Mouse (Mus musculus) forebrain, postnatal 0 days (tissue): ENCODE data around the gene Lrrn4cl. TPM values are rescaled to one million over a fixed set of nuclear protein-coding genes. Genes with fewer than 3 reads are reported as not detected.
A peak's percentile ranks its signal among the peaks of the same experiment; 100 is the strongest.
"Not testable (repeated sequence)": the region's sequence is repeated elsewhere in the genome, so short reads cannot be mapped to it uniquely, and the experiment has no call there.

Experiments used
- ATAC-seq: fragments of 200-750 bp; cut with Nextera tagmentation; 2 replicates; pipeline ENCODE4 v1.8.0; 2017; ENCODE audit warnings: mild to moderate bottlenecking, moderate library complexity
- DNase-seq: peaks from one replicate; pipeline ENCODE4 v3.0.0-alpha.2; 2015
- H3K27ac ChIP-seq: fragments of 300-500 bp; sonication (generic); 2 replicates; pipeline ENCODE4 v1.5.1; 2014; ENCODE audit warnings: low read depth, mild to moderate bottlenecking, antibody characterized with exemption, low read length, moderate library complexity, mixed read lengths
- H3K27me3 ChIP-seq: fragments of 300-500 bp; sonication (generic); 2 replicates; pipeline ENCODE4 v1.6.1; 2014; ENCODE audit warnings: mild to moderate bottlenecking, low read length, mixed read lengths; ENCODE audit not compliant: insufficient read depth
- H3K36me3 ChIP-seq: fragments of 300-500 bp; sonication (generic); 2 replicates; pipeline ENCODE4 v1.6.1; 2014; ENCODE audit warnings: mild to moderate bottlenecking, moderate library complexity; ENCODE audit not compliant: insufficient read depth
- H3K4me1 ChIP-seq: fragments of 300-500 bp; sonication (generic); 2 replicates; pipeline ENCODE4 v1.6.1; 2014; ENCODE audit warnings: antibody characterized with exemption; ENCODE audit not compliant: insufficient read depth
- H3K4me2 ChIP-seq: fragments of 300-500 bp; sonication (generic); 2 replicates; pipeline ENCODE4 v1.6.1; 2014; ENCODE audit warnings: low read depth, mild to moderate bottlenecking, moderate library complexity
- H3K4me3 ChIP-seq: fragments of 300-500 bp; sonication (generic); 2 replicates; pipeline ENCODE4 v1.5.1; 2014; ENCODE audit warnings: low read depth, low read length, mixed read lengths
- H3K9ac ChIP-seq: fragments of 300-500 bp; sonication (generic); 2 replicates; pipeline ENCODE4 v1.6.1; 2014; ENCODE audit warnings: mild to moderate bottlenecking
- H3K9me3 ChIP-seq: fragments of 300-500 bp; sonication (generic); 2 replicates; pipeline ENCODE4 v1.6.1; 2016; ENCODE audit warnings: low read length
- CTCF ChIP-seq: sonication (generic); IDR thresholded peaks from 2 replicates; pipeline ENCODE4 v1.5.1; 2016; ENCODE audit warnings: antibody characterized with exemption, control low read depth, low read depth
- WGBS: fragments of 180-500 bp; shearing (Covaris S2); extraction: QIAGEN DNeasy Blood & Tissue Kit; methylation state at CpG from one replicate; pipeline ENCODE4 v1.1.7; 2014; 5-methylcytosine and 5-hydroxymethylcytosine counted together
- microRNA-seq, 2 experiments: library from miRNA; unstranded; fragments of <30 nt; microRNA quantifications; one replicate each; pipeline ENCODE4; 2016
- polyA plus RNA-seq: library from polyadenylated mRNA; unstranded; fragments of >200 nt; fragmentation: Nextera tagmentation; extraction: Ambion mirVana; gene quantifications from 2 replicates; pipeline ENCODE4 v1.2.1, GENCODE M21; 2015
- total RNA-seq: library from RNA; depleted of rRNA; stranded (reverse); fragments of >200 nt; gene quantifications from 2 replicates; pipeline ENCODE4 v1.2.3, GENCODE M21; 2014; rRNA removed

Lrrn4cl gene
- total and polyA plus RNA-seq, 2 experiments from 2014 or later = 0.88 to 2.6 TPM

DNA sequence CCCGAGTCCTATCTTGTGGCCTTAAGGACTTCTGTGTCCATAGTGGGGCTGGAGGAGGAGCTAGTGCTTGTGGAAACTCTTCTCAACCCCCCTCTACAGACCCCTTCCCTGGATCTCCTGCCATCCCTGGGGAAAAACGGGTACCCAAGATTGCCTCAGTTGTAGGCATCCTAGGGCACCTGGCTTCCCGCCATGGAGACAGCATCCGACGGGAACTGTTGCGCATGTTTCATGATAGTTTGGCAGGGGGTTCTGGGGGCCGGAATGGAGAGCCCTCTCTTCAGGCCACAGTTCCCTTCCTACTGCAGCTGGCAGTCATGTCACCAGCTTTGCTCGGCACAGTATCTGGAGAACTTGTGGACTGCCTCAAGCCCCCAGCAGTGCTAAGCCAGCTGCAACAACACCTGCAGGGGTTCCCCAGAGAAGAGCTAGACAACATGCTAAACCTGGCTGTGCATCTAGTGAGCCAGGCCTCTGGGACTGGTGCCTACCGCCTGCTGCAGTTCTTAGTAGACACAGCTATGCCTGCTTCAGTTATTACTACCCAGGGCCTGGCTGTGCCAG, 44.9 kb downstream of the Lrrn4cl start:
- Histone ChIP-seq H3K36me3 (peaks cover 14% of the 10 kb centered on the region), H3K4me1 (peaks cover 11% of the 10 kb centered on the region), H3K4me2 (no peak overlapping the region), H3K27ac (no peak overlapping the region), H3K4me3 (no peak overlapping the region), H3K27me3 (no peaks in the 10 kb centered on the region), H3K9ac (no peak overlapping the region), H3K9me3 (no peaks in the 10 kb centered on the region)
- ATAC-seq (no peak), DNase-seq (no peak)
- WGBS = 86% methylated on average over 9 of the region's 9 CpGs
- no peak for TF ChIP-seq CTCF

DNA sequence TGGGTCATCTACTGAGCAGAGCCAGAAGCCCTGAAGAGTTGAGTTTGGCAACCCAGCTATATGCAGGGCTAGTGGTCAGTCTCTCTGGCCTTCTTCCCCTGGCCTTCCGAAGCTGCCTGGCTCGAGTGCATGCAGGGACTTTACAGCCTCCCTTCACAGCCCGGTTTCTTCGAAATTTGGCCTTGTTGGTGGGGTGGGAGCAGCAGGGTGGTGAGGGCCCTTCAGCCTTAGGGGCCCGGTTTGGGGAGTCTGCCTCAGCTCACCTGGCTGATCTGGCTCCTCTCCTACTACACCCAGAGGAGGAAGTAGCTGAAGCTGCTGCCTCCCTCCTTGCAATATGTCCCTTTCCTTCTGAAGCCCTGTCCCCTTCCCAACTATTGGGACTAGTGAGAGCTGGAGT, 45.7 kb downstream of the Lrrn4cl start:
- not testable (repeated sequence) for H3K4me3 ChIP-seq, H3K27ac ChIP-seq, H3K4me2 ChIP-seq, ATAC-seq, H3K9ac ChIP-seq, H3K27me3 ChIP-seq, DNase-seq, H3K9me3 ChIP-seq
- Histone ChIP-seq H3K4me1 (peaks cover 11% of the 10 kb centered on the region), H3K36me3 (peaks cover 11% of the 10 kb centered on the region)
- WGBS = 81% methylated on average over 5 of the region's 5 CpGs

- Histone ChIP-seq H3K4me1 (peaks cover 11% of the 10 kb centered on the region), H3K4me2 (peak overlapping the region; percentile 75), H3K36me3 (peaks cover 15% of the 10 kb centered on the region), H3K9ac (peak overlapping the region; percentile 31), H3K27ac (peak overlapping the region; percentile 52; the same call in 1 of the 2 replicates), H3K4me3 (peak overlapping the region; percentile 78)
- ATAC-seq = peak; percentile 29
- not testable (repeated sequence) for H3K9me3 ChIP-seq, DNase-seq, H3K27me3 ChIP-seq
- 22% methylated on average over 21 of the region's 21 CpGs for WGBS
Measured at GRCm38 (mm10) chr19:8897211-8897864, 46.8 kb downstream of the Lrrn4cl start.

- Histone ChIP-seq H3K9ac (peak within 1 kb of the TSS; percentile 82), H3K9me3 (no peaks in the 10 kb centered on the region), H3K27me3 (no peaks in the 10 kb centered on the region), H3K27ac (peak within 1 kb of the TSS; percentile 86), H3K4me2 (peak within 1 kb of the TSS; percentile 75), H3K4me3 (peak within 1 kb of the TSS; percentile 78), H3K4me1 (peaks cover 11% of the 10 kb centered on the region), H3K36me3 (peaks cover 20% of the 10 kb centered on the region)
- peak; percentile 99 for ATAC-seq
- DNase-seq = peak; percentile 97
- under 1% methylated on average over 53 of the region's 53 CpGs for WGBS
- TF ChIP-seq CTCF = peak; percentile 45
Measured at GRCm38 (mm10) chr19:8897865-8898495, 47.4 kb downstream of the Lrrn4cl start, which contains the start of gene Ganab. Ganab (plus strand) TSS chr19:8898071.

GRCm38 (mm10) chr19:8898576-8898975, 48.0 kb downstream of the Lrrn4cl start:
- DNase-seq (peak; percentile 8), ATAC-seq (no peak)
- H3K27me3 ChIP-seq = no peaks in the 10 kb centered on the region
- H3K9me3 ChIP-seq = no peaks in the 10 kb centered on the region
- 10% methylated on average over 13 of the region's 13 CpGs for WGBS
- H3K4me1 ChIP-seq = peaks cover 11% of the 10 kb centered on the region
- H3K36me3 ChIP-seq = peaks cover 26% of the 10 kb centered on the region
- no peak for TF ChIP-seq CTCF
- H3K4me3 ChIP-seq = peak overlapping the region; percentile 78
- peak overlapping the region; percentile 75 for H3K4me2 ChIP-seq
- peak overlapping the region; percentile 86 for H3K27ac ChIP-seq
- peak overlapping the region; percentile 82 for H3K9ac ChIP-seq

DNA sequence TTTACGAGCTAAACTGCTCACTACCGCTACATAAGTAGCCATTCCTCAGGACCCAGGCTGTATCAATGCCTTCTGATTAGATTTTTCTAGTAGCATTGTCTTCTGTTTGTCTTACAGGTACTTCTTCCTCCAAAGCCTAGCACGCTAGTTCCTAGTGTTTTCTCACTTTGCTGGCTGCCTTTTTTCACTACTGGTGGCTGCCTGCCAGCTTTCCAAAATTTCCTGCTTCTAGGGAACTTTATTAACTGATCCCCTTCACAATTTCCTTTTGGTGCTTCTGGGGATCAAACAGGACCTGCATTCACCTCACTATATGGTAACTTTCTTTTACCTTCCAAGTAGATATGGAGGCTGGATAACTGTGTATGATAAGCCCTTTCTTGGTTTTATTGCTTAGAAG, 48.5 kb downstream of the Lrrn4cl start:
- no peaks in the 10 kb centered on the region for H3K27me3 ChIP-seq
- H3K4me3 ChIP-seq = peak overlapping the region; percentile 78
- 52% methylated on average over 3 of the region's 3 CpGs for WGBS
- peaks cover 11% of the 10 kb centered on the region for H3K4me1 ChIP-seq
- DNase-seq (no peak), ATAC-seq (no peak)
- H3K9me3 ChIP-seq = no peaks in the 10 kb centered on the region
- H3K9ac ChIP-seq = peak overlapping the region; percentile 82; the same call in 1 of the 2 replicates
- H3K4me2 ChIP-seq = peak overlapping the region; percentile 75
- no peak for TF ChIP-seq CTCF
- peaks cover 30% of the 10 kb centered on the region for H3K36me3 ChIP-seq
- H3K27ac ChIP-seq = no peak overlapping the region

GRCm38 (mm10) chr19:8903412-8903811, 52.8 kb downstream of the Lrrn4cl start:
- peaks cover 6% of the 10 kb centered on the region for H3K4me1 ChIP-seq
- no peak for TF ChIP-seq CTCF
- H3K27me3 ChIP-seq = no peaks in the 10 kb centered on the region
- H3K27ac ChIP-seq = no peak overlapping the region
- no peak overlapping the region for H3K4me3 ChIP-seq
- ATAC-seq (no peak), DNase-seq (no peak)
- no peak overlapping the region for H3K4me2 ChIP-seq
- H3K9ac ChIP-seq = no peak overlapping the region
- no peaks in the 10 kb centered on the region for H3K9me3 ChIP-seq
- WGBS = 94% methylated on average over 5 of the region's 5 CpGs
- H3K36me3 ChIP-seq = peaks cover 58% of the 10 kb centered on the region

Small RNAs within 50 kb of the gene (microRNA-seq; reads per million reads assigned to microRNA genes)
- gene Mir5136 = 0 to 0.24 reads per million in 2 experiments

Other genes starting within 250 kb of the Lrrn4cl start
Only the 30 nearest of the 33 such genes appear.
- gene Slc3a2, start 127.4 kb upstream of the Lrrn4cl start, total RNA-seq = 107 and 116 TPM in 2 replicates
- gene Slc3a2, start 127.4 kb upstream of the Lrrn4cl start, polyA plus RNA-seq = 247 and 256 TPM in 2 replicates
- 74.1 and 85.9 TPM in 2 replicates for gene Wdr74, start 114.9 kb upstream of the Lrrn4cl start, total RNA-seq
- 98.7 and 113 TPM in 2 replicates for gene Wdr74, start 114.9 kb upstream of the Lrrn4cl start, polyA plus RNA-seq
- not detected in 2 replicates for gene 1700092M07Rik, start 110.0 kb upstream of the Lrrn4cl start, total RNA-seq
- gene 1700092M07Rik, start 110.0 kb upstream of the Lrrn4cl start, polyA plus RNA-seq = 0.65 and 0.67 TPM in 2 replicates
- 130 and 140 TPM in 2 replicates for gene Stx5a, start 109.4 kb upstream of the Lrrn4cl start, total RNA-seq
- 86.4 and 97.6 TPM in 2 replicates for gene Stx5a, start 109.4 kb upstream of the Lrrn4cl start, polyA plus RNA-seq
- 81.7 and 114 TPM in 2 replicates for gene Nxf1, start 93.7 kb upstream of the Lrrn4cl start, total RNA-seq
- 97.1 and 97.9 TPM in 2 replicates for gene Nxf1, start 93.7 kb upstream of the Lrrn4cl start, polyA plus RNA-seq
- 236 and 241 TPM in 2 replicates for gene Tmem223, start 79.8 kb upstream of the Lrrn4cl start, total RNA-seq
- 269 and 334 TPM in 2 replicates for gene Tmem223, start 79.8 kb upstream of the Lrrn4cl start, polyA plus RNA-seq
- 17.4 and 19.6 TPM in 2 replicates for gene Tmem179b, start 76.3 kb upstream of the Lrrn4cl start, total RNA-seq
- gene Tmem179b, start 76.3 kb upstream of the Lrrn4cl start, polyA plus RNA-seq = 22.4 and 22.6 TPM in 2 replicates
- 27.2 and 31.7 TPM in 2 replicates for gene Taf6l, start 64.4 kb upstream of the Lrrn4cl start, total RNA-seq
- gene Taf6l, start 64.4 kb upstream of the Lrrn4cl start, polyA plus RNA-seq = 25.1 and 25.2 TPM in 2 replicates
- gene Polr2g, start 52.2 kb upstream of the Lrrn4cl start, total RNA-seq = 89.3 and 99.3 TPM in 2 replicates
- 193 and 216 TPM in 2 replicates for gene Polr2g, start 52.2 kb upstream of the Lrrn4cl start, polyA plus RNA-seq
- 7.0 and 7.3 TPM in 2 replicates for gene Zbtb3, start 48.2 kb upstream of the Lrrn4cl start, total RNA-seq
- gene Zbtb3, start 48.2 kb upstream of the Lrrn4cl start, polyA plus RNA-seq = 4.3 and 5.0 TPM in 2 replicates
- 71.9 and 72.6 TPM in 2 replicates for gene Ttc9c, start 31.4 kb upstream of the Lrrn4cl start, total RNA-seq
- gene Ttc9c, start 31.4 kb upstream of the Lrrn4cl start, polyA plus RNA-seq = 34.1 and 44.4 TPM in 2 replicates
- gene Hnrnpul2, start 30.8 kb upstream of the Lrrn4cl start, total RNA-seq = 28.2 and 38.3 TPM in 2 replicates
- gene Hnrnpul2, start 30.8 kb upstream of the Lrrn4cl start, polyA plus RNA-seq = 3.9 and 5.3 TPM in 2 replicates
- not detected in 2 replicates for gene AC129217.1, start 21.0 kb upstream of the Lrrn4cl start, total RNA-seq
- gene AC129217.1, start 21.0 kb upstream of the Lrrn4cl start, polyA plus RNA-seq = not detected in 2 replicates
- 81.5 and 91.5 TPM in 2 replicates for gene Bscl2, start 13.3 kb upstream of the Lrrn4cl start, total RNA-seq
- 78.9 and 88.9 TPM in 2 replicates for gene Bscl2, start 13.3 kb upstream of the Lrrn4cl start, polyA plus RNA-seq
- 68.0 and 78.5 TPM in 2 replicates for gene Gng3, start 11.6 kb upstream of the Lrrn4cl start, total RNA-seq
- 594 and 622 TPM in 2 replicates for gene Gng3, start 11.6 kb upstream of the Lrrn4cl start, polyA plus RNA-seq
- 108 and 126 TPM in 2 replicates for gene Ubxn1, start 20.7 kb downstream of the Lrrn4cl start, total RNA-seq
- gene Ubxn1, start 20.7 kb downstream of the Lrrn4cl start, polyA plus RNA-seq = 168 and 185 TPM in 2 replicates
- gene Uqcc3, start 30.2 kb downstream of the Lrrn4cl start, total RNA-seq = 14.2 and 36.1 TPM in 2 replicates
- gene Uqcc3, start 30.2 kb downstream of the Lrrn4cl start, polyA plus RNA-seq = 59.1 TPM in 2 replicates
- 5.0 and 7.2 TPM in 2 replicates for gene Lbhd1, start 33.0 kb downstream of the Lrrn4cl start, total RNA-seq
- 30.3 and 36.5 TPM in 2 replicates for gene Lbhd1, start 33.0 kb downstream of the Lrrn4cl start, polyA plus RNA-seq
- not detected in 2 replicates for gene Gm49403, start 33.2 kb downstream of the Lrrn4cl start, total RNA-seq
- not detected in 2 replicates for gene Gm49403, start 33.2 kb downstream of the Lrrn4cl start, polyA plus RNA-seq
- gene 1810009A15Rik, start 38.1 kb downstream of the Lrrn4cl start, total RNA-seq = 26.0 and 37.5 TPM in 2 replicates
- 31.9 and 45.7 TPM in 2 replicates for gene 1810009A15Rik, start 38.1 kb downstream of the Lrrn4cl start, polyA plus RNA-seq
- gene Gm49416, start 38.2 kb downstream of the Lrrn4cl start, total RNA-seq = 0.95 TPM in 1 of 2 replicates, not detected in the other
- gene Gm49416, start 38.2 kb downstream of the Lrrn4cl start, polyA plus RNA-seq = 1.4 TPM in 1 of 2 replicates, not detected in the other
- 26.1 and 29.9 TPM in 2 replicates for gene Ints5, start 42.2 kb downstream of the Lrrn4cl start, total RNA-seq
- 23.6 and 26.8 TPM in 2 replicates for gene Ints5, start 42.2 kb downstream of the Lrrn4cl start, polyA plus RNA-seq
- gene Ganab, start 47.3 kb downstream of the Lrrn4cl start, total RNA-seq = 67.7 and 96.7 TPM in 2 replicates
- 47.0 and 54.0 TPM in 2 replicates for gene Ganab, start 47.3 kb downstream of the Lrrn4cl start, polyA plus RNA-seq
- 99.6 and 120 TPM in 2 replicates for gene B3gat3, start 69.6 kb downstream of the Lrrn4cl start, total RNA-seq
- 89.3 and 94.0 TPM in 2 replicates for gene B3gat3, start 69.6 kb downstream of the Lrrn4cl start, polyA plus RNA-seq
- 2.3 and 3.5 TPM in 2 replicates for gene Rom1, start 78.6 kb downstream of the Lrrn4cl start, total RNA-seq
- 2.4 and 3.3 TPM in 2 replicates for gene Rom1, start 78.6 kb downstream of the Lrrn4cl start, polyA plus RNA-seq
- gene Eml3, start 78.8 kb downstream of the Lrrn4cl start, total RNA-seq = 5.1 and 7.3 TPM in 2 replicates
- 7.5 and 8.1 TPM in 2 replicates for gene Eml3, start 78.8 kb downstream of the Lrrn4cl start, polyA plus RNA-seq
- gene Mta2, start 91.1 kb downstream of the Lrrn4cl start, total RNA-seq = 71.2 and 86.4 TPM in 2 replicates
- gene Mta2, start 91.1 kb downstream of the Lrrn4cl start, polyA plus RNA-seq = 87.8 and 91.3 TPM in 2 replicates
- 20.8 and 24.5 TPM in 2 replicates for gene Tut1, start 103.1 kb downstream of the Lrrn4cl start, total RNA-seq
- gene Tut1, start 103.1 kb downstream of the Lrrn4cl start, polyA plus RNA-seq = 14.8 and 17.6 TPM in 2 replicates
- 524 and 615 TPM in 2 replicates for gene Eef1g, start 116.3 kb downstream of the Lrrn4cl start, total RNA-seq
- 250 and 269 TPM in 2 replicates for gene Eef1g, start 116.3 kb downstream of the Lrrn4cl start, polyA plus RNA-seq
- gene Ahnak, start 138.5 kb downstream of the Lrrn4cl start, total RNA-seq = 11.4 and 17.9 TPM in 2 replicates
- 3.2 and 3.9 TPM in 2 replicates for gene Ahnak, start 138.5 kb downstream of the Lrrn4cl start, polyA plus RNA-seq